Mouse (Mus musculus) CD4-positive helper T cell, adult 2 months (primary cell): ENCODE results near the gene D630045J12Rik.

ENCODE experiments used
- DNase-seq: peaks from one replicate; pipeline ENCODE4 v3.0.0-alpha.2; 2012; ENCODE audit warnings: low read depth, missing footprints, low spot score

D630045J12Rik gene

DNA sequence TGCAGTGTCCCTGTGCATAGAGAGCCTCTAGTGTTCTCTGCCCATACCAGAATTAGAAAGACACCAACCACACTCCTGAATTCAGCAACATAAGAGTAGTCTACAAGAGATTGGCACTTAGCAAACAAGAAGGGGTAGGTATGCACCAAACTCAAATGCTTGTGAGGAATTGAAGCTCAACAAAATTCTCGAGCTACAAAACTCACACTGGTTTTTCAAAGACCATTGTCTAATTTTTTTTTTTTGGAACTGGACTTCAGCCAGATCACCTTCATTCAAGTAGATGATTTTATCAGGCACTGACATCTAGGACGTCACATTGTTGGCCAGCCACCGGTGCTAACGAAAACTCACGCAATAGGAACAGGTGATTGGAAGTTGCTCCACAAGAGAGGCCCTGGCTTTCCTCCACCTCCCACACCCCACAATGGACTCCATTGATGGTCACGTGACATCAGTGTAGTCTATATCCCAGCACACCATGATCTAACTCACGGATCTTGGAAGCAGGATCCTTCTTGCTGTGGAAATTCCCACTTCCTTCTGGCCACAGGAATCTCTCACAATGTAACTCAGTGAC, 151.5 kb downstream of the D630045J12Rik start:
- DNase-seq = no peak

DNA sequence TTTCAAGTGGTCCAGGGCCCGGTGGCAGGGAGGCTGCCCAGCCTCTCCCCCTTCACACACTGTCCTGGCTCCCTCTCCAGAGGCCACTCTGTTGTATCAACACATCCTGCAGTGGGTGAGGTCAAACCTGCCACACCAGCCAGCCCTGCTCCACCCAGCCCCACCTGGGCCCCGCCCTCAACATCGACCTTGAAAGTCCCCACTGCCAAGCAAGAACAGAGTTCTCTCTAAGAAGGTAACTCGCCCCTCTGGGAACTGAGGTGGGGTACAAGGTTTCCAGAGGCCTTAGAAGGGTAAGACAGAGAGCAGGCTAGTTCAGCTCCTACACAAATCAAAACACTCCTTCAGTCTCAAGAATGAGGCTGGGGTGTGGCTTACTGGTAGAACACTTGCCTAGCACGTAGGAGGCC, 156.8 kb downstream of the D630045J12Rik start:
- no peak for DNase-seq

GRCm38 (mm10) chr6:38094701-38095100, 159.1 kb downstream of the D630045J12Rik start:
- DNase-seq = no peak

GRCm38 (mm10) chr6:38092539-38092938, 161.3 kb downstream of the D630045J12Rik start:
- DNase-seq = no peak

DNA sequence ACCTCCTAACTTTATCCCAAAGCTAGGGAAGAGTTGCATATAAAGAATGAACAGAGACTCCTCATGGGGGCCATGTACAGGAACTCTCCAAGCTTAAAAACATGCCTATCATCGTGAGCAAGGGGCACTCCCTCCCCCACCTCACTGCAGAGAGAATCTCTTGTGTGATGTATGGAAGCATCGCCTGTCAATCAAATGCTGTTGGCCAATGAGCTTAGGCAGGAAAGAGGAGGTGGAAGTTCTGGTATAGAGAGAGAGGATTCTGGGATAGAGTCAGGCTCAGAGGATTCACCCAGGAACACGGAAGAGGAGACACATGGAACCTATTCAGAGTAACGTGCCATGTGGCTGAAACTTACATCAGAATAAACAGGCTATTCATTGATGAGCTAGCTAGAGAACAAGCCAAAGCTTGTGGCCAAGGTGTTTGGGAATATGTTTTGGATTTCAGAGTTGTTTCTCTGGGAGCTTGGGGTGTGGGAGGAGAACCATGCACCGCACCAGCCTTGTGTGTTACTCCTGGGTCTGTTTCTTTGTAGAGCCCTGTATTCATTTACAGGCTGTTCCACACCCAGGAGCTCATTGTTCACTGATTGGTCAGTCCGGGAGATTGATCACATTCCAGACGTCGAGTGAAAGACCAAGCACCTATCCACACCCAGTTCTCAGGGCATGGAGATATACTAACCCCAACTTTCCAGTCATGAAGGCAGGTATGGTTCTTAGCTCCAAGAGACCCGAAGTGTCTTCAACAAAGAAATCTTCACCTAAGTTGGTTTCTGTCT, 166.4 kb downstream of the D630045J12Rik start:
- DNase-seq = no peak

DNA sequence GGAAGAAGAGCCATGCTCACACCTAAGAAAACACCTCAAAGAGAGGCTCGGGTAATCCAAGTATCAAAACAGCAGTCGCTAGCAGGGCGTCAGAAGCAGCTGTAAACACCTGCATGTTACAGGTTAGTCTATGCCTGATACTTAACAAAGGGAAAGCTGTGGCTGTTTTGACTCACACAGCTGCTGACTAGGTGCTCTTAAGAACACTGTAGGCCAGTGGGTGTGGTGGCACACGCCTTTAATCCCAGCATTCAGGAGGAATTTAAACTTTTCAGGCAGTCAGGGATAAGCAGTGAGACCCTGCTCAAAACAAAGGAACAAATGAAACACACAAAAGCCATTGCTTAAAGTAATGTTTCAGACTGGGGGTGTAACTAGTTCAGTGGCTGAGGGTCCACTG, 170.6 kb downstream of the D630045J12Rik start:
- DNase-seq = no peak

- DNase-seq = no peak
Observed at GRCm38 (mm10) chr6:38081727-38082341, 172.0 kb downstream of the D630045J12Rik start.

DNA sequence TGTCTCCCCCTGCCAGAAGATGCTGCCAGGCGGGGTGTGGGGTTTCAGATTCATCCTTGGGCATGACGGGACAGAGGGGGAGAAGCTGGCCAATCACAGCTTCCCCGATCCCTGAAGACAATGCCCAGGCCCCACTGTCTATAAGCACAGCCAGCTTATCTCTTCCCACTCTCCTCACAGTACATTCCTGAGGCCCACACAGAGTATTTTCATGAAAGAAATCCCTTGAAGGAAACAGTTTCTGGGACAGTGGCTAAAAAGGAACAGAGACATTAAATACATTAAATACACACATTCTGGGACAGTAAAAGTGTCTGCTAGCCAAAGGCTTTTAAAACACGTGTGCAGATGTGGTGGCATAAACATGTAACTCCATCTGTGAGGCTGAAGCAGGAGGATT, 173.4 kb downstream of the D630045J12Rik start:
- no peak for DNase-seq

DNA sequence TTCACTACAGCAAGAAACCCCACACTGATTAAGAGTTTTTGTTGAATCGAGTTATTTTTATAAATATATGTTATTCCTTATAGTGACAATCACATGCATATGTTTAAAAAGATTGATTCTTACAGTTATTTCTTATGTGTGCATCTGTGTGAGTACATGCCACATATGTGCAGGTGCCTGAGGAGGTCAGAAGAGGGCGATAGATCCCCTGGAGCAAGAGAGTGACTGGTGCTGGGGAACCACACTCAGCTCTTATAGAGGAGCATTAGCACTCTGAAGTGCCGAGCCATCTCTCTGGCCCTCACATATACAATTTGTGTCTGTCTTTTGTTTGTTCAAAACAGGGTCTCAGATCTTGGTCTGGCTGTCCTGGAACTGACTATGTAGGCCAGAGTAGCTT, 180.2 kb downstream of the D630045J12Rik start:
- DNase-seq = no peak
